Mouse (Mus musculus) left cerebral cortex, adult 9 months (tissue): Measurements from ENCODE around the gene Ptgfrn.
A peak's percentile ranks its signal among the peaks of the same experiment; 100 is the strongest.

ENCODE experiments used
- DNase-seq, 2 experiments: peaks; one replicate each; pipeline ENCODE4 v3.0.0; 2022; ENCODE audit warnings: low spot score in 2 of 2

Gene Ptgfrn

DNA sequence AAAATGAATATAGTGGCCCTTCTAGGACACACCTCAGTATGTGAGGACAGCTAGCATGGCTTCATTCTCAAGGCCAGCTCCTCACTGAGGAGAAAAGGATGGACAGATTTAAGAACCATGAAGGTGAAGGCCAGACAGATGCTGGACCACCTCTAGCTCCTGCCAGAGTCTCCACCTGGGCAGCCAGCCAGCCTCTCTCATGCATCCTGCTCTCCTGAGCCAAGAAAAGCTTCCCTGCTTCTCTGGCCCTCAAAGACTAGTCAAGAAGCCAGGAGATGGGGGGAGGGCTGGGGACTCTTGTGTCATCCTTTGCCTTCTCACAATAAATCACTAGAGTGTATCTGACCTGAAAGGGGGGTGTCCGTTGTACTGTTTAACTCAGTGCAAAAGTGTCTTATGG lies 31.7 kb downstream of the Ptgfrn start:
- no peak for DNase-seq

GRCm38 (mm10) chr3:101077710-101078100 lies 32.4 kb downstream of the Ptgfrn start:
- no peak for DNase-seq

- DNase-seq = no peak
These were observed 32.9 kb downstream of the Ptgfrn start for GRCm38 (mm10) chr3:101076966-101077709.

DNA sequence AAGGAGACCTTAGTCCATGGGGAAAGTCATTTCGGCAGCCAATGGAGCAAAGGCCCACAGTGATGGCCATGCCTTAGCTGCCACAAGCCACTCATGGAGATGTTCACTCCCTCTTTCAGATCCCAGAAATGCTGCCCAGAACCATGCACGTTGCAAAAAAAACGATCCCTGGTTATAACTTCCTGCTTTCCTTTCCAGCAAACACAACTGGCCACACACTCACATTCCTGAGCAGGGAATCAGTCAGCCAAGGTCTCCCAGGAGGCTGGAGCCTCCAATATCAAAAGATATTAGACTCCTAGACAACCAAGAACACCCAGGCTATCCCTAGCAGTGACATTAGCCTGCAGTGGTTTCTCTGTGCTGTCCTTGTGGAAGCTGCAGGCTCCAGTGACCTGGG lies 34.2 kb downstream of the Ptgfrn start:
- DNase-seq = no peak

DNA sequence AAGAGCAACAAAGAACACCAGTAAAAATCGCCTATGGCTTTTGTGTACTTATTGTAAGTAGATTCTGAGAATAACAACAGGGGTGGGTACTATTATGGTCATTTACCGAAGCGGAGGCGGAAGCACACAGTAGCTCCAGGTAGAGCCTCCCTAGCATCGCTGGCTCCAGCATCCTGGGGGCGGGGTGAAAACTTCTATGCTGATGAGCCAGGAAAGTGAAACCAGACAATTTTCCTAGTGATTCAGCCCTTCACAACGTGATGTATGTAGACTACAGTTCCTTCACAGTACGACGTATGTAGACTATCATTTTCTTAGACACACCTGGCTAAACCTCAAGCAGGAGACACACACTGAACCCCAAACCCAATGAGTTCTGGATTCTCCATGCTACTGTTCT lies 36.7 kb downstream of the Ptgfrn start:
- peak in 1 of 2 experiments; percentile 15 for DNase-seq

GRCm38 (mm10) chr3:101072506-101073215 lies 37.4 kb downstream of the Ptgfrn start:
- DNase-seq = no peak

DNA sequence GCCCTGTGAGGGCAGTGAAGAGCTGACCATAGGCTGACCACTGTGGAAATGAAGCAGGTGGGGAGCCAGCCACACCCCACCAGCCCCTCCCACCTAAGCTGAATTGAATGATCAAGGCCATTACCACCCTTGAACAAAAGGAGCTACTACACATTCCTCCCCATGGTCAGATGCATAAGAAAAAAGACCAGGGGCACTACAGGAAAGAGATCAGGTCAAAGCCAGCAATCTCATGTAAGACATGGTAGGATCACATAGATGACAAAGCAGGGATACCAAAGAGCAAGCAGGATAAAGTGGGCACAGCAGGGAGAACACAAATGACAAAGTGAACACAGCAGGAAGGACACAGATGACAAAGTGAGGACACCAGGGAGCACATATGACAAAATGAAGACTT lies 38.5 kb downstream of the Ptgfrn start:
- no peak for DNase-seq

DNA sequence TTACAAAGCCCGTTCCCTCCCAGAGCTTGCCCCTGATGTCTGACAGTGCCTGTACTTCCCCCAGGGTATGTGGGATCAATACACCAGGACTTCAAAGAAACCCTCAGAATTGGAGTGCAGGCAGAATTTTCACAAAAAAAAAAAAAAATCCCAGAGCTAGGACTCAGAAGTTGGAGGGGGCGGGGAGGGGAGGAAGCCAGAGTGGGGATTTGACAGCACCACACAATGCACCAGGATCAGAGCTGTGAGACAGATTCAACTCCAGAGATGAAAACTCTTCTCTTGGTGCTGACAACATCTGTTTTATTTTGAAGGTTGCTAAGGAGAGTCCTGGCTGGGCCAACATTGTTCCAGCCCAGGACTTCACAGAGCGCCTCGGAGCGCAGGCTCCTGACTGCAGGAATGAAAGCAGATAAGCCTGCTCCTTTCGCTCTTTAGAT lies 39.3 kb downstream of the Ptgfrn start:
- DNase-seq = no peak

- no peak for DNase-seq
These were observed 39.8 kb downstream of the Ptgfrn start for GRCm38 (mm10) chr3:101070230-101070795.

DNA sequence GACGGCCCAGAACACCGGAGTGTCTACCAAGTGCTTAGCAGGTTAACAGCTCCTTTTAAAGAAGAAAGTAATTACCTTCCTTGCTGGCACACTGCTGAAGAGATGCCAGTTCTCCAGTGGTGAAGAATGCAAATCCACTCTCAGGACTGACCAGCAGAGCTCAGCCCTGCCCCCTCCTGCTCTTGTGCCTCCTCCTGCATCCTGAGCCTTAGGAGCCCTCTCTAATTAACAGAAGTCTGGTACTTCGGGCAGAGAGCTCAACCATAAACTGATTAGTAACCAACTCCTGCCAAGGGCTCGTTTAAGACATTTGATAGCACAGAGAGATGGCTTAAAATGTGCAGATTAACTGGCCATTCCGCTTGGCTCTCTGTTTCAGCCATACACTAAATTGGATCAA lies 41.4 kb downstream of the Ptgfrn start:
- no peak for DNase-seq

DNA sequence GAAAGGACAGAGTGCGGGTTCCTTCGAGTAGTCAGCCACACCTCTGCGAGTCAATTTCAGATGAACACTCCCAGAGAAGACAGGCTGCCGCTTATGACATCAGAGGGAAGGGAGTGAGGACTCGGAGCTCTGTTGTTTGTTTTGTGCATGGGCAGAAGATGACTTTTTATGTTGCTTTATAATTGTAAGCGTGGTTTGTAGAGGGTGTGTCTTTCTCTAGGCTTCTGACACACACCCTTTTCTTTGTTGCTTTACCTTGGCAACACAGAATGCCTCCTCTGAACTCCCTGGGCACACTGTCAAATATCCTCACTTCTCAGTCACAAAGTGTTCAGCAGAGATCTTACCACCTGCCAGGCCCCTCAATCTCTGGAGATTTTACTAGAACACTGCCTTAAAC lies 43.9 kb downstream of the Ptgfrn start:
- no peak for DNase-seq

DNA sequence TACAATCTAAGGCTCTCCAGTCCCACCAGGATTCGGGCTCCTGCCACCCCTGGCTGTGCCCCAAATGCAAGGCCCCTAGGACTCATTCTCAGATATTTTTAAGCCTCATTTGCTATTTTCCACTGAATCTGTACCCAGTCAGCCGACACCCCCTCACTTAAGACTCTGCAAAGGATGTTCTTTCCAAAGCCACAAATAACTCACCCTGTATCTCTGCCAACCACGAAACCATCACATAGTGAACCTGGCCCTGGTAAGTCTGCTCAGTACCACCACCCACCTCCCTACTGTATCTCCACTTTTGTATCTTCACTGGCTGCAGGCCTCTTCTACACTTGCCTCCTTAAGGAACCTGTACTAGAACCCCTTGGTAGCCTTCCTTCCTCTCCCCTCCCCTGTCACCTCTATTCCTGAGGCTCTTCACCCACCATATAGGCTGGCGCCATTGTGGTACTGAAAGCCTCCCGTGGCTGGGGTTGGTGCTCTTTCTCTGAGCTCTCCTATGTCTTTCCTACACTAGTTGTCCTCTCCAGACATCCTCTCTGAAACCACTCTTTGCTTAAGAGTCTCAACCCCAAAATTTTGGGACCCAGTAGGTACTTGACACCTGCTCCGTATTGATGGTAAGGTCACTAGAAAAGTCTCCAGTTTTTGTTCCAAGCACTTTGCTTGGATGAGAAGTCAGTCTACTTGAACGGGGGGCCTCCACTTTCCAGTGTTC lies 48.1 kb downstream of the Ptgfrn start:
- peak; percentile 39 to 58 for DNase-seq

DNA sequence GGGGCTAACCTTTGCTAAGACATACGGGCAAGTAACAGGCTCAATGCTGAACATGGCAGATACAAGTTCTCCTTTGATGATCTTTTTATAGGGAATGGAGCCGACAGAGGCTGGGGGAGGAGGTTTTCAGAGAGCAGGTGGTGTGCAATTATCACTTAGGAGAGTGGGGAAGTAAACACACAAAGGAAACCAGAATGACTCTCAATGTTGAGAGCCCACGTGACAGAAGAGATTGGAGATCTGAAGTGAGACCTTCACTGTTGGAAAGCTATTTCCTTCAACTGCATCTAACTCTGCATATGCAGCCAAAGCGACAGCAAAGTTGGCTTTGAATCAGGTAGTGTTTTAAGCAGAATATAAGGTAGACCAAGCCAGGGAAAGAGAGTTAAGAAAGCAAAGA lies 50.9 kb downstream of the Ptgfrn start:
- peak in 1 of 2 experiments; percentile 30 for DNase-seq

DNA sequence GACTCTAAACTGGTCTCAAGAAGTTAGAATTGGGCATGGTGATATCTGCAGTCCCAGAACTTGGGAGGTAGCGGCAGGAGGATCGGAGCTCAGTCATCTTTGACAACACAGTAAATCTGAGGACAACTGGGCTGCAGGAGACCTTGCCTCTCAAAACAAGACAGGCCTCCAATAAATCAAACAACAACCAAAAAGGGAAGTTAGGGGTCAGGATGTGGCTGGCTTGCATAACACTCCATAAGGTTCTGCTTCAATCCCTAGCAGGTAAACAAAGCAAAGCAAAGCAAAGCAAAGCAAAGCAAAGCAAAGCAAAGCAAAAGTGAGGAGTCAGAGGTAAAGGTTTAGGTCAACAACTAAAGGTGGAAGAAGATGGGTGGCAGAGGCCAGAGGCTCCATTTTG lies 51.9 kb downstream of the Ptgfrn start:
- no peak for DNase-seq

GRCm38 (mm10) chr3:101055216-101055615 lies 54.9 kb downstream of the Ptgfrn start:
- DNase-seq = no peak

DNA sequence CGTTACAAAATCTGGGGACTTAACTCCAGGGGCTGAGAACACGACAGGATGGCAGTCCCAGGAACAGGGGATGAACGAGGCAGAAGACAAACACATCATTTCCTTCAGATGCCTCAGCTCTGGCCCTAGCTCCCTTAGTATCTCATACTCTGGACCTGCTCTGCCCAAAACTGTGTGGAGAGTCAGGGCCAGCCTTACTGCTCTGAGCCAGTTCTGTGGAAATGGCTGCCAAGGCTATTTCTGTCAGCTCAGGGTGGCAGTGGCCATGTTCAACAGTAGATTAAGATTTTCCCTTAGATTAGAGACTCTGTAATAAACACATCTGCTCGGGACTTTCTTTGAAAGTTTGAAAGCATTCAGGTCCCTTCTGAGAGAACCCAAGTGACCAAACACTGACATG lies 58.5 kb downstream of the Ptgfrn start:
- no peak for DNase-seq

DNA sequence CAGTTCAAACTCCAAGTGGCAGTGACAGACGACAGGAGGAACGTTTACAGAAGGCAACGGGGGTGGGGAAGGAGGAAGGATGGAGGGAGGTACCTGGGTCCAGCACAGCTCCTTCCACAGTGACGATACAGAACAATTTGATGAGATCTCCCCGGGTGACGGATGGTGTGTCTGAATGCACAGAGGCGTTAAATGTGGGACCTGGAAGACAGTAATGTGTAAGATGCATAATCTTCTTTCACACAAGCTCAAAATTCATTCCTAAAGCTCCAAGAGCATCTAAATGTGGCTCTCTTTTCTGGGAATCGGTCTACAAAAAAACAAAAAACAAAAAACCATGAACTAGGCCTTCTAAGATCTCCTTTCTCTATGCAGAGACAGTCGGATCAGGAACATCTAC lies 60.1 kb downstream of the Ptgfrn start:
- DNase-seq = no peak

GRCm38 (mm10) chr3:101048781-101049180 lies 61.3 kb downstream of the Ptgfrn start:
- DNase-seq = no peak

GRCm38 (mm10) chr3:101047586-101048275 lies 62.3 kb downstream of the Ptgfrn start:
- DNase-seq = peak; percentile 69 to 83

DNA sequence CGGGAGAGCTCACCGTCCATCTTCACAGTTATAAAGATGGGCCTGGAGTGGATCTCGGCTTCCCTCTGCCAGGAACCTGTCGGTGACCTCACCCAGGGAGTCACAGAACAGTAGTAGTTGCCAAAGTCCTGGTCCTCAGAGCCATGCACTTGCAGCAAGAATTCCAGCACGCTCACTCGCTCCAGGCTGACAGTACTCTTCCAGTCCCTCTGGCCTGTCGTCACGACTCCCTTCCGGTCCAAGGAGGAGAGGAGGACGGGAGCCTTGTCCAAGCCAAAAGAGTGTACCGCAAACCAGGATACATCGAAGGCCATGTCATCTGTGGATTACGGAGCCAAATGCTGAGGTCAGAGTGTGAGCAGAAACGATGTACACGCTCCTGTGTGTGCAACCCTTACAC lies 64.6 kb downstream of the Ptgfrn start:
- no peak for DNase-seq

DNA sequence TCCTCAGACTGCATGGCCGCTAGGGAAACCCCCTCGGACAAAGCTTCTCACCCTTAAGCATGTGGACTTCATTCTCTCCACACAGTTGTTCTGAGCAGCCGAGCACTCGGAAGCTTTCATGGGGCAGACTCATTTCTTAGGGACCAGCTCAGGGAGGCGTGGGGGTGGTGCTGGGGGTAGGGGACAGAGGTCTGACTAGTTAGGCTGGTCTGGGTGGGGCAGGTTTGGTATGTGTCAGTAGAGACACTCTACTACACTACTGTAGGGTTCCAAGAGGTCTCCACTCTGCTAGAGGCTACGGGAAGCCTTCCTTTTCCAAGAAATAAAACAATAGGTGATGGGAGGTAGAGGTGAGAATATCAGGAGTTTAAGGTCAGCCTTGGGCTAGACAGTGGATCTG lies 65.4 kb downstream of the Ptgfrn start:
- DNase-seq = no peak

GRCm38 (mm10) chr3:101041997-101042396 lies 68.1 kb downstream of the Ptgfrn start:
- no peak for DNase-seq
